8 mouse cellular contexts compared by ENCODE assay signal in genomic region chr15:103339166-103339960, GRCm38 (mm10). TPM values are rescaled to one million over a fixed set of nuclear protein-coding genes. Genes with fewer than 3 reads are reported as not detected.
DNase-seq lines count a peak whose midpoint lies in the region; ATAC-seq and TF ChIP-seq lines count a peak whose summit lies in the region.

No protein-coding gene starts in this region.

- H3K27ac ChIP-seq in left cerebral cortex, adult 2 months, result peak overlapping the region; percentile 80
- H3K27ac ChIP-seq in cortical plate, adult 2 months (ENCODE audit: insufficient read depth, low read length), result peak overlapping the region; percentile 14
- H3K27ac ChIP-seq in hindbrain, embryonic 13.5 days, result no peak overlapping the region
- H3K27ac ChIP-seq in midbrain, embryonic 10.5 days (replicated peaks), result peak overlapping the region; percentile 60

- intact Hi-C loops in left cerebral cortex, adult 2 months (cut with DNase I), result loop anchor here (10.0 kb wide), 1 partner anchor 595 kb away; no protein-coding TSS in a partner anchor

- peak overlapping the region; percentile 76 for H3K9ac ChIP-seq in hindbrain, embryonic 13.5 days

- peaks cover 45% of the 10 kb centered on the region for H3K27me3 ChIP-seq in hindbrain, embryonic 13.5 days
- H3K27me3 ChIP-seq in midbrain, embryonic 10.5 days (ENCODE audit: low read depth, poor library complexity, severe bottlenecking), result peaks cover 57% of the 10 kb centered on the region

- peaks cover 7% of the 10 kb centered on the region for H3K4me1 ChIP-seq in cortical plate, adult 2 months (ENCODE audit: control insufficient read depth, insufficient read depth, low read length)
- peaks cover 55% of the 10 kb centered on the region for H3K4me1 ChIP-seq in hindbrain, embryonic 13.5 days (replicated peaks)
- peaks cover 76% of the 10 kb centered on the region for H3K4me1 ChIP-seq in midbrain, embryonic 10.5 days

- H3K4me2 ChIP-seq in hindbrain, embryonic 13.5 days, result peak overlapping the region; percentile 80

- peak overlapping the region; percentile 68 for H3K4me3 ChIP-seq in left cerebral cortex, adult 2 months
- H3K4me3 ChIP-seq in cortical plate, adult 2 months (ENCODE audit: insufficient read depth, low read length), result peak overlapping the region; percentile 69
- peak overlapping the region; percentile 61 for H3K4me3 ChIP-seq in hindbrain, embryonic 13.5 days
- H3K4me3 ChIP-seq in midbrain, embryonic 10.5 days, result peak overlapping the region; percentile 64

- no peak for DNase-seq in left cerebral cortex, adult 2 months (ENCODE audit: extremely low spot score in 1 of 2, low spot score in 2 of 2)
- DNase-seq in left cerebral cortex, adult 11 months (ENCODE audit: low spot score), result no peak
- peak; percentile 49 for DNase-seq in midbrain, embryonic 10.5 days (ENCODE audit: low spot score)
- DNase-seq in urinary bladder, postnatal 36 days (ENCODE audit: low spot score in 2 of 2), result no peak
- no peak for DNase-seq in ovary, adult 18-20 months (ENCODE audit: low spot score)
- no peak for DNase-seq in layer of hippocampus, postnatal 36 days

- no peak for TF ChIP-seq POLR2A in cortical plate, adult 2 months (IDR thresholded peaks at IDR 0.05; ENCODE audit: extremely low read depth, insufficient read depth, low read length)

- H3K36me3 ChIP-seq in hindbrain, embryonic 13.5 days, result no peaks in the 10 kb centered on the region
- H3K36me3 ChIP-seq in midbrain, embryonic 10.5 days, result peaks cover 6% of the 10 kb centered on the region

- peak; percentile 60 for ATAC-seq in hindbrain, embryonic 13.5 days (ENCODE audit: low FRiP score)

- WGBS in hindbrain, embryonic 13.5 days, result 4% methylated on average over 28 of the region's 31 CpGs
- WGBS in midbrain, embryonic 10.5 days, result 3% methylated on average over 29 of the region's 31 CpGs

- TF ChIP-seq CTCF in left cerebral cortex, adult 2 months (IDR thresholded peaks at IDR 0.05), result no peak
- no peak for TF ChIP-seq CTCF in cortical plate, adult 2 months (IDR thresholded peaks at IDR 0.05; ENCODE audit: extremely low read depth, insufficient read depth, low read length)

- H3K9me3 ChIP-seq in hindbrain, embryonic 13.5 days, result no peaks in the 10 kb centered on the region
- H3K9me3 ChIP-seq in midbrain, embryonic 10.5 days (replicated peaks), result no peaks in the 10 kb centered on the region

RNA-seq across cellular contexts. Expression of gene Zfp385a, which starts 0.5 kb away (rescaled TPM):
- 10 to 100 TPM; 66.1 to 77.5 TPM for total RNA-seq in left cerebral cortex, adult 2 months (2021)
- 42.3 and 45.2 TPM in 2 replicates for polyA plus RNA-seq in cortical plate, adult 2 months (2012; rRNA removed)
- 18.6 and 19.9 TPM in 2 replicates for polyA plus RNA-seq in hindbrain, embryonic 13.5 days (2015; fragmentation: Nextera tagmentation; extraction: Ambion mirVana)
- polyA plus RNA-seq in midbrain, embryonic 10.5 days (2016; fragmentation: Nextera tagmentation; extraction: Ambion mirVana), result 24.3 and 25.5 TPM in 2 replicates
- total RNA-seq in layer of hippocampus, postnatal 36 days (2021), result 10 to 100 TPM; 38.7 to 39.7 TPM

RNA-seq across cellular contexts. Expression of gene Itga5, which starts 27.2 kb away (rescaled TPM):
- 1 to 10 TPM; 2.6 to 3.0 TPM for total RNA-seq in left cerebral cortex, adult 2 months (2021)
- 2.4 and 3.8 TPM in 2 replicates for polyA plus RNA-seq in cortical plate, adult 2 months (2012; rRNA removed)
- 8.6 and 8.9 TPM in 2 replicates for polyA plus RNA-seq in hindbrain, embryonic 13.5 days (2015; fragmentation: Nextera tagmentation; extraction: Ambion mirVana)
- 26.1 and 26.4 TPM in 2 replicates for polyA plus RNA-seq in midbrain, embryonic 10.5 days (2016; fragmentation: Nextera tagmentation; extraction: Ambion mirVana)
- total RNA-seq in layer of hippocampus, postnatal 36 days (2021), result 1 to 10 TPM; 1.4 to 1.9 TPM

RNA-seq across cellular contexts. Expression of gene Gpr84, which starts 29.0 kb away (rescaled TPM):
- under 1 TPM; 0.40 to 0.66 TPM for total RNA-seq in left cerebral cortex, adult 2 months (2021)
- 0.98 and 1.2 TPM in 2 replicates for polyA plus RNA-seq in cortical plate, adult 2 months (2012; rRNA removed)
- 0.23 and 0.34 TPM in 2 replicates for polyA plus RNA-seq in hindbrain, embryonic 13.5 days (2015; fragmentation: Nextera tagmentation; extraction: Ambion mirVana)
- 0.32 and 0.47 TPM in 2 replicates for polyA plus RNA-seq in midbrain, embryonic 10.5 days (2016; fragmentation: Nextera tagmentation; extraction: Ambion mirVana)
- total RNA-seq in layer of hippocampus, postnatal 36 days (2021), result under 1 TPM; 0.25 to 0.66 TPM
